Mouse (Mus musculus): Measurements from ENCODE around the gene Kctd11. TPM values are rescaled to one million over a fixed set of nuclear protein-coding genes. Genes with fewer than 3 reads are reported as not detected.

Gene Kctd11
- total RNA-seq, 1 experiment, result 5.4 TPM

DNA sequence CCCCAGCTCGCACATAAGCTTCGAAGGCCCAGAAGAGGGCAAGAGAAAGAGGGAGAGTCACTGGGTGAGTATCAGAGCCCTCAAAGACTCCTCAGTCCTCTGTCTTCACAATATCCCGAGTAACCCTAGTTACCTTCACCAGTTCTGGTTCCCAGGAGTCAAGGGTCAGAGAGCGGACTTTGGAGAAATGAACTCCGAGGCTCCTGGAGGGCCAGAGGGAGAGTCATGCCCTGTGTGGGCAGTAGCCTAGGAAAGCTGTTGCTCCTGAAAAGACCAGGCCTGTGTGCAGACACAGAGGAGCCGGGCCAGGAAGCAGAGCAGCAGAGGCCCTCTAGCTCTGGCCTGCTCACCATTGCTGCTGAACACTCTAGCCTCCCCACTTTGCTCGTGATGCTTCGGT lies 3.5 kb upstream of the Kctd11 start:
- no peak overlapping the region for H3K9ac ChIP-seq (ENCODE audit: insufficient read depth, low read depth, low read length, poor library complexity, severe bottlenecking)
- in situ Hi-C loops (cut with MboI; ENCODE audit: low sequenced_read_pairs in 2 of 2, unreplicated experiment in 2 of 2), result no loop called here
- H3K9me3 ChIP-seq (ENCODE audit: control insufficient read depth, insufficient read depth, low read depth, low read length), result no peaks in the 10 kb centered on the region
- H3K36me3 ChIP-seq (ENCODE audit: control insufficient read depth, insufficient read depth, low read length, poor library complexity, severe bottlenecking), result peaks cover 5% of the 10 kb centered on the region; the same call in 1 of the 2 replicates
- no peak overlapping the region for H3K27ac ChIP-seq (ENCODE audit: insufficient read depth, low read depth, low read length, poor library complexity, severe bottlenecking)
- TF ChIP-seq HCFC1 (IDR thresholded peaks at IDR 0.05; ENCODE audit: borderline replicate concordance, insufficient read depth, low read length) (no peak), ZC3H11A (IDR thresholded peaks at IDR 0.05; ENCODE audit: borderline replicate concordance, low read depth, low read length) (no peak), MAFK (IDR thresholded peaks at IDR 0.05; ENCODE audit: insufficient read depth, low read depth, low read length) (no peak), ZNF384 (IDR thresholded peaks at IDR 0.05; ENCODE audit: low read depth, low read length) (no peak), CHD2 (IDR thresholded peaks at IDR 0.05; ENCODE audit: low read depth, low read length) (no peak)
- no peak for DNase-seq (ENCODE audit: low read depth, low spot score)
- no peak overlapping the region for H3K4me3 ChIP-seq (ENCODE audit: insufficient read depth in 1 of 2, low read depth in 1 of 2, low read length in 2 of 2, poor library complexity in 1 of 2, severe bottlenecking in 1 of 2)
- peaks cover 0 to 7% of the 10 kb centered on the region in 2 experiments; a peak in 1 of 4 replicates for H3K4me1 ChIP-seq (ENCODE audit: control insufficient read depth in 2 of 2, insufficient read depth in 2 of 2, low read length in 2 of 2, poor library complexity in 1 of 2)

DNA sequence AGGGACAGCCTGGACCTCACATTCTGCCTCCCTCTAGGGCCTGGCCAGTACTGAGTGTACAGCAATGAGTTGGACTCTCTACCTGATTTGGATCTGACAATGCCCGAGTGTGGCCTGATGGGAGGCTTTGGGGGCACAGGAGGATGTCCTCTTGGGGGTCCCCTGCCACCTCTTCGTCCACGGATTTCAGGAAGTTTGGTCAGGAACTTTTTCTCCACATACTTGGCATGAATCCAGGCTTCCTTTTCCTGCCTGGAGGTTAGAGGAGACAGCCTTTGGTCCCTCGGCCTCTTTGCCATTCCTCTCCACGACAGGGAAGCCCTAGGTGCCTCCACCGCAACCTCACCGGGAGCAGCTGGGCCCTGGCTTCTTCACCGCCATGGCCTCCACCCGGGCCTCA lies 3.0 kb upstream of the Kctd11 start:
- Histone ChIP-seq H3K9me3 (ENCODE audit: control insufficient read depth, insufficient read depth, low read depth, low read length) (no peaks in the 10 kb centered on the region), H3K27ac (ENCODE audit: insufficient read depth, low read depth, low read length, poor library complexity, severe bottlenecking) (no peak overlapping the region), H3K36me3 (ENCODE audit: control insufficient read depth, insufficient read depth, low read length, poor library complexity, severe bottlenecking) (peaks cover 5% of the 10 kb centered on the region; the same call in 1 of the 2 replicates), H3K4me3 (ENCODE audit: insufficient read depth in 1 of 2, low read depth in 1 of 2, low read length in 2 of 2, poor library complexity in 1 of 2, severe bottlenecking in 1 of 2) (no peak overlapping the region), H3K9ac (ENCODE audit: insufficient read depth, low read depth, low read length, poor library complexity, severe bottlenecking) (no peak overlapping the region), H3K4me1 (ENCODE audit: control insufficient read depth in 2 of 2, insufficient read depth in 2 of 2, low read length in 2 of 2, poor library complexity in 1 of 2) (peaks cover 0 to 12% of the 10 kb centered on the region in 2 experiments; a peak in 2 of 4 replicates)
- no peak for TF ChIP-seq CHD2 (IDR thresholded peaks at IDR 0.05; ENCODE audit: low read depth, low read length)
- no peak for TF ChIP-seq HCFC1 (IDR thresholded peaks at IDR 0.05; ENCODE audit: borderline replicate concordance, insufficient read depth, low read length)
- no peak for TF ChIP-seq MAFK (IDR thresholded peaks at IDR 0.05; ENCODE audit: insufficient read depth, low read depth, low read length)
- no peak for TF ChIP-seq ZNF384 (IDR thresholded peaks at IDR 0.05; ENCODE audit: low read depth, low read length)
- no peak for TF ChIP-seq ZC3H11A (IDR thresholded peaks at IDR 0.05; ENCODE audit: borderline replicate concordance, low read depth, low read length)
- in situ Hi-C loops (cut with MboI; ENCODE audit: low sequenced_read_pairs in 2 of 2, unreplicated experiment in 2 of 2), result no loop called here
- no peak for DNase-seq (ENCODE audit: low read depth, low spot score)

DNA sequence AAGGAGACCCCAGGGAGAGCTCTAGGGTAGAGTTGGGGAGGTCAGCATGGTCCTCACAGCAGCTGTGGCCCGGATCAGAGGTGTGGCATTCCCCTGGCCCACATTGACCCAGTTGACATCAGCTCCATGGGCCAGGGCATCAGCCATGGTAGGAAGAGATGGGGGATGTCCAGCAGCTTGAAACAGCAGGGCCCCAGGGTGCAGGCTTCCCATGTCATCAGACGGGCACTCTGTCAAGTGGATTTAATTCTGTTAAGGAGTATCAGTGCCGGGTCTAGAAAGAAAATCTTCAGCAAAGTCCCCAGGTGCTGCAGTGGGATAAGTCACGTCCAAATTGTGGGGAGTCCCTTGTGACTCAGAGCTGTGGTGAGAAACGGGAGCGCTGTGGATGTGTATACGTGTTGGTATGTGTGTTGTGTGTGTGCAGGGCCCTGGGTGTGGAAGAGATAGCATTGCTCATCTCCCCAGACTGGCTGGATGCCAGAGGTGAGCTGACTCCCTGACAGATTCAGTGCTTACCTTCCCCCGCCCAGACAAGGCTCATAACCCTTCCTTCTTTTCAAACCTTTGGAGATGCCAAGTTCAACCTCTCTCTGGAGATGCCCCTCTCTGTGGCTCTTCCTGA lies 2.4 kb upstream of the Kctd11 start:
- peaks cover 0 to 14% of the 10 kb centered on the region in 2 experiments; a peak in 2 of 4 replicates for H3K4me1 ChIP-seq (ENCODE audit: control insufficient read depth in 2 of 2, insufficient read depth in 2 of 2, low read length in 2 of 2, poor library complexity in 1 of 2)
- no peak for DNase-seq (ENCODE audit: low read depth, low spot score)
- H3K9me3 ChIP-seq (ENCODE audit: control insufficient read depth, insufficient read depth, low read depth, low read length), result no peaks in the 10 kb centered on the region
- in situ Hi-C loops (cut with MboI; ENCODE audit: low sequenced_read_pairs in 2 of 2, unreplicated experiment in 2 of 2), result no loop called here
- no peak overlapping the region for H3K4me3 ChIP-seq (ENCODE audit: insufficient read depth in 1 of 2, low read depth in 1 of 2, low read length in 2 of 2, poor library complexity in 1 of 2, severe bottlenecking in 1 of 2)
- H3K9ac ChIP-seq (ENCODE audit: insufficient read depth, low read depth, low read length, poor library complexity, severe bottlenecking), result no peak overlapping the region
- H3K27ac ChIP-seq (ENCODE audit: insufficient read depth, low read depth, low read length, poor library complexity, severe bottlenecking), result no peak overlapping the region
- H3K36me3 ChIP-seq (ENCODE audit: control insufficient read depth, insufficient read depth, low read length, poor library complexity, severe bottlenecking), result peaks cover 5% of the 10 kb centered on the region; the same call in 1 of the 2 replicates
- no peak for TF ChIP-seq ZNF384 (IDR thresholded peaks at IDR 0.05; ENCODE audit: low read depth, low read length)
- no peak for TF ChIP-seq HCFC1 (IDR thresholded peaks at IDR 0.05; ENCODE audit: borderline replicate concordance, insufficient read depth, low read length)
- TF ChIP-seq ZC3H11A (IDR thresholded peaks at IDR 0.05; ENCODE audit: borderline replicate concordance, low read depth, low read length), result no peak
- no peak for TF ChIP-seq CHD2 (IDR thresholded peaks at IDR 0.05; ENCODE audit: low read depth, low read length)
- TF ChIP-seq MAFK (IDR thresholded peaks at IDR 0.05; ENCODE audit: insufficient read depth, low read depth, low read length), result no peak

GRCm38 (mm10) chr11:69883066-69883465 lies 1.9 kb upstream of the Kctd11 start:
- Histone ChIP-seq H3K9me3 (ENCODE audit: control insufficient read depth, insufficient read depth, low read depth, low read length) (no peaks in the 10 kb centered on the region), H3K36me3 (ENCODE audit: control insufficient read depth, insufficient read depth, low read length, poor library complexity, severe bottlenecking) (peaks cover 5% of the 10 kb centered on the region; the same call in 1 of the 2 replicates), H3K4me3 (ENCODE audit: insufficient read depth in 1 of 2, low read depth in 1 of 2, low read length in 2 of 2, poor library complexity in 1 of 2, severe bottlenecking in 1 of 2) (no peak overlapping the region), H3K27ac (ENCODE audit: insufficient read depth, low read depth, low read length, poor library complexity, severe bottlenecking) (no peak overlapping the region), H3K4me1 (ENCODE audit: control insufficient read depth in 2 of 2, insufficient read depth in 2 of 2, low read length in 2 of 2, poor library complexity in 1 of 2) (peaks cover 0 to 14% of the 10 kb centered on the region in 2 experiments; a peak in 2 of 4 replicates), H3K9ac (ENCODE audit: insufficient read depth, low read depth, low read length, poor library complexity, severe bottlenecking) (no peak overlapping the region)
- DNase-seq (ENCODE audit: low read depth, low spot score), result peak; percentile 65
- in situ Hi-C loops (cut with MboI; ENCODE audit: low sequenced_read_pairs in 2 of 2, unreplicated experiment in 2 of 2), result no loop called here
- TF ChIP-seq ZC3H11A (IDR thresholded peaks at IDR 0.05; ENCODE audit: borderline replicate concordance, low read depth, low read length) (no peak), ZNF384 (IDR thresholded peaks at IDR 0.05; ENCODE audit: low read depth, low read length) (no peak), CHD2 (IDR thresholded peaks at IDR 0.05; ENCODE audit: low read depth, low read length) (no peak)

All from ES-E14 (cell line).